Mouse (Mus musculus): ENCODE results near the gene Tatdn2. TPM values are rescaled to one million over a fixed set of nuclear protein-coding genes. Genes with fewer than 3 reads are reported as not detected.

The Tatdn2 gene
- polyA plus RNA-seq, 1 experiment from 2014 or later: 0.60 TPM

DNA sequence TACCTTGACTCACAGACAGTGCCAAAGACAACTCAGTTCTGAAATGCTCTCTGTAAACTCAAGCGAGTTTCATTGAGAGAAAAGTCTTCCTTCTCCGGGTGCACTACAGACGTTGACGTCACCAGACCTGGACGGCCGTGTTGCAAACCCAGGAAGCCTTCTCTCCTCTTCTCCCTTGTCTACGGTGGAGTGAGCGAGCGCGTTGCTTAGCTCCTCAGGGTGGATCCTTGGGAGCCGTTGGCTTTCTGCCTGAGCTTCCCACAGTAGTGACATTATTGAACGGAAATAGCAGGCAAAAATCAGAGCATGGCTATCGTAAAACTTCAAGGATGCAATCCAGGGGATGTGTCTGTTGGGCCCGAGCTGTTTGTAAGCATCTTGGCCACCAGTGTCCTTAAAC is 50.4 kb downstream of the Tatdn2 start:
- Histone ChIP-seq H3K27me3 (replicated peaks; ENCODE audit: control insufficient read depth, insufficient read depth, low read length) (peaks cover 11% of the 10 kb centered on the region; the same call in 1 of the 2 replicates), H3K4me2 (ENCODE audit: low read depth, low read length) (no peak overlapping the region), H3K27ac (ENCODE audit: low read length) (no peak overlapping the region), H3K9ac (ENCODE audit: low read depth, low read length) (no peak overlapping the region), H3K9me3 (ENCODE audit: control insufficient read depth, low read length) (no peaks in the 10 kb centered on the region), H3K4me3 (ENCODE audit: low read length) (no peak overlapping the region), H3K36me3 (ENCODE audit: control insufficient read depth, insufficient read depth, low read length) (no peaks in the 10 kb centered on the region), H3K4me1 (ENCODE audit: control insufficient read depth, insufficient read depth, low read length) (no peaks in the 10 kb centered on the region)
- ATAC-seq: no peak
- 78% methylated on average over 14 of the region's 14 CpGs for WGBS

DNA sequence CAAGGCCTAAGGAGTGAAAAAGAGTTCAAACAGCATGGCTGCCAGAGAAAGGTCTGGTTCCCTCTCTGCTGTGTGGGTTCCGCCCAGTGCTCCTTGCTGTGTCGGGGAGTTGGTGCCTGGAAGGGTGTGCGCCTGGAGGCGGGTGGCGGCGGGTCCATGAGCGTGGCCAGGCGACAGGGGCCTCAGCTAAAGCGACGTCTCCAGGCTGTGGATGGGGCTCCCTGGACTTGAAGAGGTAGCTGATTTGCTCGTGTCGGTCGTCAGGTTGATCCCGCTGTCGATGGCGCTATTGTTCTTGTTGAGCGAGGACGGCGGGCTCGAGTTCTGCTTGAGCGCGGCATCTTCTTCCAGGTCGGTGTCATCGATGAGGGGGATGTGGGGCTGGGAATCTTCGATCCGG is 51.5 kb downstream of the Tatdn2 start:
- no peaks in the 10 kb centered on the region for H3K4me1 ChIP-seq (ENCODE audit: control insufficient read depth, insufficient read depth, low read length)
- H3K9me3 ChIP-seq (ENCODE audit: control insufficient read depth, low read length): no peaks in the 10 kb centered on the region
- H3K9ac ChIP-seq (ENCODE audit: low read depth, low read length): no peak overlapping the region
- H3K4me3 ChIP-seq (ENCODE audit: low read length): peak overlapping the region; percentile 16; the same call in 1 of the 2 replicates
- peaks cover 11% of the 10 kb centered on the region; the same call in 1 of the 2 replicates for H3K27me3 ChIP-seq (replicated peaks; ENCODE audit: control insufficient read depth, insufficient read depth, low read length)
- ATAC-seq: peak; percentile 23; the same call in 1 of the 2 replicates
- H3K27ac ChIP-seq (ENCODE audit: low read length): no peak overlapping the region
- H3K4me2 ChIP-seq (ENCODE audit: low read depth, low read length): peak overlapping the region; percentile 34
- no peaks in the 10 kb centered on the region for H3K36me3 ChIP-seq (ENCODE audit: control insufficient read depth, insufficient read depth, low read length)
- 28% methylated on average over 26 of the region's 26 CpGs for WGBS

DNA sequence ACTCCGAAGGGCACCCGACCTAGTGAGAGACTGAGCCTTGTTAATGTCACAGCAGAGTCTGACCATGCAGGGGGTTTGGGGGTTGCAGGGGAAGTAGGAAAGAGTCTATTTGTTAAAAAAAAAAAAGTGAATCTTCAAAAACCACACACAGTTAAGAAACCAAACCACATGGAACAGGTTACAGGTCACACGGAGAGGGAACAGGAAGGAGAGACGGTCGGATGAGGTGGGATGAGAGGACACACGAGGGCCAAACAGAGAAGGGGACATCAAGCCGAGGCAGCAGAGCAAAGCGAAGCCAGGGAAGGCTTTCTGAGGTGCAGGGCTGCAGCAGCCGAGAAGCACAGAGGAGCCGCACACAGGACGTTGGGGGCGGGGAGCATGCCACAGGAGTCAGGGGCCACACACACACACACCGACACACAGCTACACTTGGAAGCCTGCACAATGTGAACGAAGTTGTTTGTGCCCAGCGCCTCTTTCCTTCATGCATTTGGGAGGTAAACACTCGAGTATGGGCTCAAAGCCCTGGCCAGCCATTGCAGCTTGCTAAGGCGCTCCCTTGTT is 52.4 kb downstream of the Tatdn2 start:
- Histone ChIP-seq H3K4me1 (ENCODE audit: control insufficient read depth, insufficient read depth, low read length) (no peaks in the 10 kb centered on the region), H3K9me3 (ENCODE audit: control insufficient read depth, low read length) (no peaks in the 10 kb centered on the region), H3K36me3 (ENCODE audit: control insufficient read depth, insufficient read depth, low read length) (no peaks in the 10 kb centered on the region), H3K27me3 (replicated peaks; ENCODE audit: control insufficient read depth, insufficient read depth, low read length) (peaks cover 11% of the 10 kb centered on the region; the same call in 1 of the 2 replicates), H3K4me3 (ENCODE audit: low read length) (no peak overlapping the region), H3K9ac (ENCODE audit: low read depth, low read length) (no peak overlapping the region), H3K27ac (ENCODE audit: low read length) (no peak overlapping the region), H3K4me2 (ENCODE audit: low read depth, low read length) (no peak overlapping the region)
- ATAC-seq: no peak
- WGBS: 55% methylated on average over 17 of the region's 17 CpGs

Small RNA genes lying within 50 kb of the gene (microRNA-seq; reads per million reads assigned to microRNA genes)
- 0.91 reads per million for gene Mir7042

Other genes with a start within 250 kb of the Tatdn2 start
- 7.7 and 9.5 TPM in 2 replicates for gene Il17re, start 238.6 kb upstream of the Tatdn2 start, polyA plus RNA-seq (2015; fragmentation: Nextera tagmentation; extraction: Ambion mirVana)
- 34.6 and 38.0 TPM in 2 replicates for gene Il17rc, start 225.6 kb upstream of the Tatdn2 start, polyA plus RNA-seq (2015; fragmentation: Nextera tagmentation; extraction: Ambion mirVana)
- gene Creld1, start 213.8 kb upstream of the Tatdn2 start, polyA plus RNA-seq (2015; fragmentation: Nextera tagmentation; extraction: Ambion mirVana): 20.6 and 22.9 TPM in 2 replicates
- gene Prrt3, start 195.1 kb upstream of the Tatdn2 start, polyA plus RNA-seq (2015; fragmentation: Nextera tagmentation; extraction: Ambion mirVana): 0.22 and 0.42 TPM in 2 replicates
- 93.1 and 94.5 TPM in 2 replicates for gene Emc3, start 165.4 kb upstream of the Tatdn2 start, polyA plus RNA-seq (2015; fragmentation: Nextera tagmentation; extraction: Ambion mirVana)
- gene Fancd2, start 165.4 kb upstream of the Tatdn2 start, polyA plus RNA-seq (2015; fragmentation: Nextera tagmentation; extraction: Ambion mirVana): 5.5 and 7.0 TPM in 2 replicates
- 0.20 TPM in 1 of 2 replicates, not detected in the other for gene Fancd2os, start 96.3 kb upstream of the Tatdn2 start, polyA plus RNA-seq (2015; fragmentation: Nextera tagmentation; extraction: Ambion mirVana)
- 185 and 199 TPM in 2 replicates for gene Brk1, start 92.3 kb upstream of the Tatdn2 start, polyA plus RNA-seq (2015; fragmentation: Nextera tagmentation; extraction: Ambion mirVana)
- gene Vhl, start 73.1 kb upstream of the Tatdn2 start, polyA plus RNA-seq (2015; fragmentation: Nextera tagmentation; extraction: Ambion mirVana): 27.5 and 30.5 TPM in 2 replicates
- gene Irak2, start 58.6 kb upstream of the Tatdn2 start, polyA plus RNA-seq (2015; fragmentation: Nextera tagmentation; extraction: Ambion mirVana): 15.4 and 19.8 TPM in 2 replicates
- gene Ghrl, start 22.8 kb downstream of the Tatdn2 start, polyA plus RNA-seq (2015; fragmentation: Nextera tagmentation; extraction: Ambion mirVana): 169 and 177 TPM in 2 replicates
- 307 and 317 TPM in 2 replicates for gene Sec13, start 43.7 kb downstream of the Tatdn2 start, polyA plus RNA-seq (2015; fragmentation: Nextera tagmentation; extraction: Ambion mirVana)

All from intestine, embryonic 16.5 days (tissue).